Mouse (Mus musculus): Measurements from ENCODE around the gene Ulk4.
"Not testable (repeated sequence)": the region's sequence is repeated elsewhere in the genome, so short reads cannot be mapped to it uniquely, and the experiment has no call there.

The Ulk4 gene

GRCm38 (mm10) chr9:121062671-121063070 lies 214.3 kb downstream of the Ulk4 start:
- DNase-seq (ENCODE audit: low spot score), result no peak

GRCm38 (mm10) chr9:121061820-121062623 lies 215.0 kb downstream of the Ulk4 start:
- no peak for DNase-seq (ENCODE audit: low spot score)

GRCm38 (mm10) chr9:121060331-121060730 lies 216.7 kb downstream of the Ulk4 start:
- DNase-seq (ENCODE audit: low spot score), result no peak

- no peak for DNase-seq (ENCODE audit: low spot score)
Observed at GRCm38 (mm10) chr9:121059286-121059685, 217.7 kb downstream of the Ulk4 start.

GRCm38 (mm10) chr9:121058538-121058937 lies 218.5 kb downstream of the Ulk4 start:
- no peak for DNase-seq (ENCODE audit: low spot score)

GRCm38 (mm10) chr9:121058116-121058515 lies 218.9 kb downstream of the Ulk4 start:
- no peak for DNase-seq (ENCODE audit: low spot score)

GRCm38 (mm10) chr9:121057401-121057800 lies 219.6 kb downstream of the Ulk4 start:
- DNase-seq (ENCODE audit: low spot score), result no peak

GRCm38 (mm10) chr9:121056526-121056925 lies 220.5 kb downstream of the Ulk4 start:
- no peak for DNase-seq (ENCODE audit: low spot score)

GRCm38 (mm10) chr9:121056036-121056435 lies 221.0 kb downstream of the Ulk4 start:
- no peak for DNase-seq (ENCODE audit: low spot score)

- DNase-seq (ENCODE audit: low spot score), result not testable (repeated sequence)
Observed at GRCm38 (mm10) chr9:121045657-121046056, 231.3 kb downstream of the Ulk4 start.

- no peak for DNase-seq (ENCODE audit: low spot score)
Observed at GRCm38 (mm10) chr9:121044471-121045206, 232.4 kb downstream of the Ulk4 start.

- DNase-seq (ENCODE audit: low spot score), result no peak
Observed at GRCm38 (mm10) chr9:121043021-121043420, 234.0 kb downstream of the Ulk4 start.

- no peak for DNase-seq (ENCODE audit: low spot score)
Observed at GRCm38 (mm10) chr9:121038396-121038795, 238.6 kb downstream of the Ulk4 start.

GRCm38 (mm10) chr9:121037975-121038374 lies 239.0 kb downstream of the Ulk4 start:
- DNase-seq (ENCODE audit: low spot score), result no peak

GRCm38 (mm10) chr9:121035296-121035695 lies 241.7 kb downstream of the Ulk4 start:
- no peak for DNase-seq (ENCODE audit: low spot score)

- no peak for DNase-seq (ENCODE audit: low spot score)
Observed at GRCm38 (mm10) chr9:121033596-121033995, 243.4 kb downstream of the Ulk4 start.

- no peak for DNase-seq (ENCODE audit: low spot score)
Observed at GRCm38 (mm10) chr9:121032322-121032964, 244.6 kb downstream of the Ulk4 start.

- DNase-seq (ENCODE audit: low spot score), result no peak
Observed at GRCm38 (mm10) chr9:121030949-121031348, 246.0 kb downstream of the Ulk4 start.

GRCm38 (mm10) chr9:121029786-121030185 lies 247.2 kb downstream of the Ulk4 start:
- no peak for DNase-seq (ENCODE audit: low spot score)

GRCm38 (mm10) chr9:121023526-121024264 lies 253.3 kb downstream of the Ulk4 start:
- DNase-seq (ENCODE audit: low spot score), result no peak

- no peak for DNase-seq (ENCODE audit: low spot score)
Observed at GRCm38 (mm10) chr9:121020360-121020759, 256.6 kb downstream of the Ulk4 start.

- no peak for DNase-seq (ENCODE audit: low spot score)
Observed at GRCm38 (mm10) chr9:121019932-121020331, 257.1 kb downstream of the Ulk4 start.
